Mouse (Mus musculus): ENCODE data around the gene Akap1. TPM values are rescaled to one million over a fixed set of nuclear protein-coding genes. Genes with fewer than 3 reads are reported as not detected.

The Akap1 gene
- polyA plus RNA-seq, 1 experiment from 2014 or later = 20.2 TPM

- WGBS = 2% methylated on average over 7 of the region's 7 CpGs
Observed at GRCm38 (mm10) chr11:88822991-88823390, 41.4 kb downstream of the Akap1 start.

GRCm38 (mm10) chr11:88822526-88822925, 41.9 kb downstream of the Akap1 start:
- Histone ChIP-seq H3K9me3 (replicated peaks) (no peaks in the 10 kb centered on the region), H3K9ac (no peak overlapping the region), H3K4me3 (replicated peaks) (peak overlapping the region; percentile 19), H3K4me1 (peaks cover 14% of the 10 kb centered on the region), H3K36me3 (no peaks in the 10 kb centered on the region), H3K27me3 (peaks cover 17% of the 10 kb centered on the region), H3K27ac (replicated peaks) (no peak overlapping the region), H3K4me2 (replicated peaks) (peak overlapping the region; percentile 45)
- no peak for ATAC-seq (ENCODE audit: insufficient number of reproducible peaks, low FRiP score, low TSS enrichment, low read depth)
- 19% methylated on average over 5 of the region's 5 CpGs for WGBS

More at GRCm38 (mm10) chr11:88822991-88823390, 41.4 kb downstream of the Akap1 start:
- ATAC-seq (ENCODE audit: insufficient number of reproducible peaks, low FRiP score, low TSS enrichment, low read depth) = peak; percentile 32; the same call in 1 of the 2 replicates
- Histone ChIP-seq H3K4me1 (peaks cover 14% of the 10 kb centered on the region), H3K4me3 (replicated peaks) (peak overlapping the region; percentile 19), H3K27me3 (peaks cover 17% of the 10 kb centered on the region), H3K4me2 (replicated peaks) (peak overlapping the region; percentile 45), H3K9me3 (replicated peaks) (no peaks in the 10 kb centered on the region), H3K9ac (no peak overlapping the region), H3K36me3 (no peaks in the 10 kb centered on the region), H3K27ac (replicated peaks) (no peak overlapping the region)

GRCm38 (mm10) chr11:88820742-88821576, 43.4 kb downstream of the Akap1 start:
- Histone ChIP-seq H3K4me2 (replicated peaks) (peak overlapping the region; percentile 21), H3K9ac (no peak overlapping the region), H3K4me3 (replicated peaks) (no peak overlapping the region), H3K4me1 (peaks cover 14% of the 10 kb centered on the region), H3K9me3 (replicated peaks) (no peaks in the 10 kb centered on the region), H3K27me3 (peaks cover 17% of the 10 kb centered on the region), H3K36me3 (no peaks in the 10 kb centered on the region), H3K27ac (replicated peaks) (no peak overlapping the region)
- no peak for ATAC-seq (ENCODE audit: insufficient number of reproducible peaks, low FRiP score, low TSS enrichment, low read depth)
- WGBS = 11% methylated on average over 24 of the region's 24 CpGs

GRCm38 (mm10) chr11:88820253-88820652, 44.1 kb downstream of the Akap1 start:
- WGBS = 28% methylated on average over 6 of the region's 6 CpGs
- no peak overlapping the region for H3K27ac ChIP-seq (replicated peaks)
- H3K4me3 ChIP-seq (replicated peaks) = no peak overlapping the region
- peaks cover 14% of the 10 kb centered on the region for H3K4me1 ChIP-seq
- no peak for ATAC-seq (ENCODE audit: insufficient number of reproducible peaks, low FRiP score, low TSS enrichment, low read depth)
- no peak overlapping the region for H3K9ac ChIP-seq
- peaks cover 17% of the 10 kb centered on the region for H3K27me3 ChIP-seq
- no peaks in the 10 kb centered on the region for H3K36me3 ChIP-seq
- H3K9me3 ChIP-seq (replicated peaks) = no peaks in the 10 kb centered on the region
- H3K4me2 ChIP-seq (replicated peaks) = 0 out of 2 replicates have a peak overlapping the region, but pooled peaks have one; percentile 21

- Histone ChIP-seq H3K4me2 (replicated peaks) (no peak overlapping the region), H3K27ac (replicated peaks) (no peak overlapping the region), H3K4me1 (peaks cover 8% of the 10 kb centered on the region; the same call in 1 of the 2 replicates), H3K36me3 (no peaks in the 10 kb centered on the region), H3K27me3 (peaks cover 12% of the 10 kb centered on the region), H3K9me3 (replicated peaks) (no peaks in the 10 kb centered on the region), H3K4me3 (replicated peaks) (no peak overlapping the region), H3K9ac (no peak overlapping the region)
- 85% methylated on average over 5 of the region's 5 CpGs for WGBS
- no peak for ATAC-seq (ENCODE audit: insufficient number of reproducible peaks, low FRiP score, low TSS enrichment, low read depth)
Observed at GRCm38 (mm10) chr11:88817061-88817460, 47.3 kb downstream of the Akap1 start.

GRCm38 (mm10) chr11:88803231-88804010, 61.0 kb downstream of the Akap1 start:
- Histone ChIP-seq H3K9me3 (replicated peaks) (no peaks in the 10 kb centered on the region), H3K4me3 (replicated peaks) (peak overlapping the region; percentile 18), H3K27me3 (no peaks in the 10 kb centered on the region), H3K36me3 (no peaks in the 10 kb centered on the region), H3K27ac (replicated peaks) (no peak overlapping the region), H3K9ac (no peak overlapping the region), H3K4me2 (replicated peaks) (peak overlapping the region; percentile 37), H3K4me1 (no peaks in the 10 kb centered on the region)
- ATAC-seq (ENCODE audit: insufficient number of reproducible peaks, low FRiP score, low TSS enrichment, low read depth) = no peak
- WGBS = 42% methylated on average over 31 of the region's 31 CpGs

- H3K4me2 ChIP-seq (replicated peaks) = no peak overlapping the region
- H3K27me3 ChIP-seq = no peaks in the 10 kb centered on the region
- no peak for ATAC-seq (ENCODE audit: insufficient number of reproducible peaks, low FRiP score, low TSS enrichment, low read depth)
- no peaks in the 10 kb centered on the region for H3K36me3 ChIP-seq
- no peaks in the 10 kb centered on the region for H3K9me3 ChIP-seq (replicated peaks)
- no peak overlapping the region for H3K4me3 ChIP-seq (replicated peaks)
- no peaks in the 10 kb centered on the region for H3K4me1 ChIP-seq
- no peak overlapping the region for H3K27ac ChIP-seq (replicated peaks)
- no peak overlapping the region for H3K9ac ChIP-seq
- WGBS = 91% methylated on average over 8 of the region's 8 CpGs
Observed at GRCm38 (mm10) chr11:88796207-88796606, 68.2 kb downstream of the Akap1 start.

- Histone ChIP-seq H3K4me2 (replicated peaks) (no peak overlapping the region), H3K4me3 (replicated peaks) (no peak overlapping the region), H3K27me3 (no peaks in the 10 kb centered on the region), H3K27ac (replicated peaks) (no peak overlapping the region), H3K9me3 (replicated peaks) (no peaks in the 10 kb centered on the region), H3K9ac (no peak overlapping the region), H3K4me1 (no peaks in the 10 kb centered on the region), H3K36me3 (no peaks in the 10 kb centered on the region)
- WGBS = 59% methylated on average over 2 of the region's 2 CpGs
- no peak for ATAC-seq (ENCODE audit: insufficient number of reproducible peaks, low FRiP score, low TSS enrichment, low read depth)
Observed at GRCm38 (mm10) chr11:88789893-88790292, 74.5 kb downstream of the Akap1 start.

- H3K27ac ChIP-seq (replicated peaks) = no peak overlapping the region
- no peak overlapping the region for H3K4me2 ChIP-seq (replicated peaks)
- no peak for ATAC-seq (ENCODE audit: insufficient number of reproducible peaks, low FRiP score, low TSS enrichment, low read depth)
- no peaks in the 10 kb centered on the region for H3K9me3 ChIP-seq (replicated peaks)
- no peak overlapping the region for H3K4me3 ChIP-seq (replicated peaks)
- no peak overlapping the region for H3K9ac ChIP-seq
- 72% methylated on average over 7 of the region's 7 CpGs for WGBS
- no peaks in the 10 kb centered on the region for H3K4me1 ChIP-seq
- H3K36me3 ChIP-seq = no peaks in the 10 kb centered on the region
- H3K27me3 ChIP-seq = no peaks in the 10 kb centered on the region
Observed at GRCm38 (mm10) chr11:88786816-88787215, 77.6 kb downstream of the Akap1 start.

- no peak overlapping the region for H3K9ac ChIP-seq
- no peak for ATAC-seq (ENCODE audit: insufficient number of reproducible peaks, low FRiP score, low TSS enrichment, low read depth)
- no peak overlapping the region for H3K4me2 ChIP-seq (replicated peaks)
- H3K36me3 ChIP-seq = no peaks in the 10 kb centered on the region
- WGBS = 86% methylated on average over 4 of the region's 4 CpGs
- no peaks in the 10 kb centered on the region for H3K9me3 ChIP-seq (replicated peaks)
- H3K4me1 ChIP-seq = no peaks in the 10 kb centered on the region
- H3K4me3 ChIP-seq (replicated peaks) = no peak overlapping the region
- H3K27me3 ChIP-seq = no peaks in the 10 kb centered on the region
- no peak overlapping the region for H3K27ac ChIP-seq (replicated peaks)
Observed at GRCm38 (mm10) chr11:88783525-88783924, 80.9 kb downstream of the Akap1 start.

- ATAC-seq (ENCODE audit: insufficient number of reproducible peaks, low FRiP score, low TSS enrichment, low read depth) = no peak
- Histone ChIP-seq H3K4me2 (replicated peaks) (no peak overlapping the region), H3K27me3 (no peaks in the 10 kb centered on the region), H3K4me1 (no peaks in the 10 kb centered on the region), H3K27ac (replicated peaks) (no peak overlapping the region), H3K9me3 (replicated peaks) (no peaks in the 10 kb centered on the region), H3K9ac (no peak overlapping the region), H3K36me3 (no peaks in the 10 kb centered on the region), H3K4me3 (replicated peaks) (no peak overlapping the region)
- 90% methylated on average over 5 of the region's 5 CpGs for WGBS
Observed at GRCm38 (mm10) chr11:88782531-88782930, 81.9 kb downstream of the Akap1 start.

All from embryonic facial prominence, embryonic 15.5 days (tissue).